Mouse (Mus musculus) midbrain, embryonic 16.5 days (tissue): ENCODE measurements around the gene Selenof. TPM values are rescaled to one million over a fixed set of nuclear protein-coding genes. Genes with fewer than 3 reads are reported as not detected.
A peak's percentile ranks its signal among the peaks of the same experiment; 100 is the strongest.

Source experiments
- ATAC-seq: fragments of 200-750 bp; cut with Nextera tagmentation; 2 replicates; pipeline ENCODE4 v1.8.0; 2017; ENCODE audit warnings: moderate TSS enrichment
- H3K27ac ChIP-seq: fragments of 300-500 bp; sonication (generic); 2 replicates; pipeline ENCODE4 v1.5.1; 2014; ENCODE audit warnings: mild to moderate bottlenecking, low read length, mixed read lengths
- H3K27me3 ChIP-seq: fragments of 300-500 bp; sonication (generic); 2 replicates; pipeline ENCODE4 v1.6.1; 2014; ENCODE audit warnings: low read depth, low read length, mixed read lengths; ENCODE audit not compliant: control insufficient read depth, insufficient read depth
- H3K36me3 ChIP-seq: fragments of 300-500 bp; sonication (generic); 2 replicates; pipeline ENCODE4 v1.6.1; 2014; ENCODE audit warnings: mild to moderate bottlenecking, low read length, moderate library complexity, mixed read lengths; ENCODE audit not compliant: control insufficient read depth, insufficient read depth
- H3K4me1 ChIP-seq: fragments of 300-500 bp; sonication (generic); 2 replicates; pipeline ENCODE4 v1.6.1; 2014; ENCODE audit warnings: mild to moderate bottlenecking, low read length, mixed read lengths; ENCODE audit not compliant: control insufficient read depth, insufficient read depth
- H3K4me2 ChIP-seq: fragments of 300-500 bp; sonication (generic); 2 replicates; pipeline ENCODE4 v1.6.1; 2014; ENCODE audit warnings: mild to moderate bottlenecking, low read length, mixed read lengths
- H3K4me3 ChIP-seq: fragments of 300-500 bp; sonication (generic); 2 replicates; pipeline ENCODE4 v1.5.1; 2014; ENCODE audit warnings: low read depth, mild to moderate bottlenecking, low read length, moderate library complexity, mixed read lengths
- H3K9ac ChIP-seq: fragments of 300-500 bp; sonication (generic); 2 replicates; pipeline ENCODE4 v1.6.1; 2014; ENCODE audit warnings: low read depth, low read length, mixed read lengths
- H3K9me3 ChIP-seq: fragments of 300-500 bp; sonication (generic); replicated peaks from 2 replicates; pipeline ENCODE4 v1.6.1; 2014; ENCODE audit warnings: mild to moderate bottlenecking, low read length, mixed read lengths; ENCODE audit not compliant: control insufficient read depth, poor library complexity, severe bottlenecking
- WGBS: fragments of 180-500 bp; shearing (Covaris S2); extraction: QIAGEN DNeasy Blood & Tissue Kit; methylation state at CpG from one replicate; pipeline ENCODE4 v1.1.7; 2014; 5-methylcytosine and 5-hydroxymethylcytosine counted together
- polyA plus RNA-seq: library from polyadenylated mRNA; unstranded; fragments of >200 nt; fragmentation: Nextera tagmentation; extraction: Ambion mirVana; gene quantifications from 2 replicates; pipeline ENCODE4 v1.2.1, GENCODE M21; 2015

The Selenof gene
- polyA plus RNA-seq, 1 experiment from 2014 or later = 552 TPM

GRCm38 (mm10) chr3:144584789-144585553 is 14.9 kb downstream of the Selenof start:
- 81% methylated on average over 6 of the region's 6 CpGs for whole genome bisulfite sequencing
- H3K36me3 ChIP-seq = peaks cover 7% of the 10 kb centered on the region
- H3K9me3 ChIP-seq = no peaks in the 10 kb centered on the region
- no peaks in the 10 kb centered on the region for H3K4me1 ChIP-seq
- no peaks in the 10 kb centered on the region for H3K27me3 ChIP-seq
- ATAC-seq = no peak
- H3K9ac ChIP-seq = no peak overlapping the region
- H3K4me3 ChIP-seq = no peak overlapping the region
- no peak overlapping the region for H3K4me2 ChIP-seq
- no peak overlapping the region for H3K27ac ChIP-seq

GRCm38 (mm10) chr3:144586731-144587130 is 16.6 kb downstream of the Selenof start:
- Histone ChIP-seq H3K4me2 (no peak overlapping the region), H3K36me3 (peaks cover 8% of the 10 kb centered on the region)

DNA sequence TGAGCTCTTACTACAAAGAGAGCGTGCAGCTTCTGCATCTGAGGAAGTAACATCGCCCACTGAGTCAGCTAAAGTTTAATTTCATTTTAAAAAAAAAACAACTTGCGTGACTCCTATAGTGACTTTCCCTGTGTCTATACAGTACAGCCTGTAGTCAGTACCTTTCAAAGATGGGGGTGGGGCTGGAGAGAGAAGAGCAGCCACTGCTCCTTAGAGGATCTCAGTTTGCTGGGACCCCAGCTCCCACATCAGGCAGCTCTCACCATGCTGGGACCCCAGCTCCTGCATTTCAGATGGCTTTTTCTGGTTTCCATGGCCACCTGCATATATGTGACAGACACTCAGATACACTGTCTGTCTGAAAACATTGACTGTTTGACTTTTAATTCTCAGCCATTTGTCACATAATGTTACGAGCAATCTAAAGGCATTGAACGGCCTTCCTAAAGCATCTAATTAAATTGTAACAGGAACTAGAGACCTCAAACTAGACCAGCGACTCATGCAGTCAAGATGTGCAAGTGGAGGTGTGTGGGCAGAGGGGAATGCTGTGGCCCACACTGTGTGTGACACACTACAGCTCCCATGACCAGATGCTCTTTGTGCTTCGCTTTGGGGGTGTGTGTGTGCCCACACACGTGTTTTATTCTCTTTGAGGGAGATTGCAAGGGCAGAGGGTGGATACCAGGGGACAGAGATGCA is 19.2 kb downstream of the Selenof start:
- no peak overlapping the region for H3K4me2 ChIP-seq
- no peak overlapping the region for H3K27ac ChIP-seq
- no peak overlapping the region for H3K4me3 ChIP-seq
- H3K9me3 ChIP-seq = no peaks in the 10 kb centered on the region
- ATAC-seq = no peak
- WGBS = 88% methylated on average over 8 of the region's 8 CpGs
- no peaks in the 10 kb centered on the region for H3K4me1 ChIP-seq
- peaks cover 6% of the 10 kb centered on the region; the same call in 1 of the 2 replicates for H3K36me3 ChIP-seq
- no peak overlapping the region for H3K9ac ChIP-seq
- H3K27me3 ChIP-seq = no peaks in the 10 kb centered on the region

More at GRCm38 (mm10) chr3:144586731-144587130, 16.6 kb downstream of the Selenof start:
- ATAC-seq = no peak
- H3K4me1 ChIP-seq = no peaks in the 10 kb centered on the region
- no peak overlapping the region for H3K27ac ChIP-seq
- no peak overlapping the region for H3K9ac ChIP-seq
- 89% methylated on average over 7 of the region's 7 CpGs for WGBS
- H3K4me3 ChIP-seq = no peak overlapping the region
- H3K9me3 ChIP-seq = no peaks in the 10 kb centered on the region
- no peaks in the 10 kb centered on the region for H3K27me3 ChIP-seq

DNA sequence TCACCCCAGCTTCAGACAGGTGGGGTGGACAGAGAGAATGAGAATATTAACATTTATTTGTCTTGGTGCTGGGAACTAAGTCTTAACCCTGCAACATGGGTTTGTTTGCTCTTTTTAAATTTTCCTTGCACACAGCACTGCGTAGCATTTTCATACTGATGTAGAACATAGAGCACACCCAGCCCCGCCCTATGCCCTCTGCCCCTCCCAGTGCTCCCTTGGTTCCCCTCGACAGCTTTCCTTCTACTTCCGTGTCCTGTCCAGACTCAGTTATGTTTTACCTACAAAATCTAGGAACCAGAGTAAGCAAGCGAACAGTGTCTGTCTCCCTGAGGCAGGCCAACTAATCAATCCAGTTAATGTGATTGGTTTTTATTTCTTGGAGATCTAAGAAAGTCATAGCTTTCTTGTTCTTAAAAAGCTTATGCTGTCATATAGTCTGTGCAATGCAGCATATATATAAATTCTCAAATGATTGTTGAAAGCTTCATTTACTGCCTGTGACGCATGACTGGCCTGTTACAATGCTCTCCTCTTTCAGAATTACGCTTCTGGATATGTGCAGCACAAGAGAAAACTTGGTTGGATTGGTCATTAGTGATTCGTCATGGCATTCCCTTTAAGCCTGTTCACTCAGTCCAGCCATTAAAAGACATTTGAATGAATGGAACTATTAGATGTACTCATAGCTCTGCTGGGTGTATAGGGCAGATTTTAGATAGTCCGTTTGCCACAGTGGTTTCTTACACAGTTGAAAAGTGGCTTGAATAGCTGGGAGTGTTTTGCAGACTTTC is 23.1 kb downstream of the Selenof start:
- H3K4me1 ChIP-seq = 0 out of 2 replicates have a peak, but pooled peaks cover 2% of the 10 kb centered on the region
- no peak overlapping the region for H3K4me2 ChIP-seq
- H3K4me3 ChIP-seq = no peak overlapping the region
- no peak for ATAC-seq
- H3K36me3 ChIP-seq = 0 out of 2 replicates have a peak, but pooled peaks cover 4% of the 10 kb centered on the region
- no peak overlapping the region for H3K9ac ChIP-seq
- H3K27me3 ChIP-seq = no peaks in the 10 kb centered on the region
- WGBS = 69% methylated on average over 9 of the region's 9 CpGs
- no peaks in the 10 kb centered on the region for H3K9me3 ChIP-seq
- no peak overlapping the region for H3K27ac ChIP-seq

GRCm38 (mm10) chr3:144597121-144597520 is 27.0 kb downstream of the Selenof start:
- Histone ChIP-seq H3K4me3 (no peak overlapping the region), H3K36me3 (0 out of 2 replicates have a peak, but pooled peaks cover 2% of the 10 kb centered on the region), H3K4me1 (0 out of 2 replicates have a peak, but pooled peaks cover 2% of the 10 kb centered on the region), H3K27ac (no peak overlapping the region), H3K9ac (no peak overlapping the region), H3K9me3 (no peaks in the 10 kb centered on the region), H3K27me3 (no peaks in the 10 kb centered on the region), H3K4me2 (no peak overlapping the region)
- no peak for ATAC-seq
- WGBS = 37% methylated on average over 4 of the region's 4 CpGs

DNA sequence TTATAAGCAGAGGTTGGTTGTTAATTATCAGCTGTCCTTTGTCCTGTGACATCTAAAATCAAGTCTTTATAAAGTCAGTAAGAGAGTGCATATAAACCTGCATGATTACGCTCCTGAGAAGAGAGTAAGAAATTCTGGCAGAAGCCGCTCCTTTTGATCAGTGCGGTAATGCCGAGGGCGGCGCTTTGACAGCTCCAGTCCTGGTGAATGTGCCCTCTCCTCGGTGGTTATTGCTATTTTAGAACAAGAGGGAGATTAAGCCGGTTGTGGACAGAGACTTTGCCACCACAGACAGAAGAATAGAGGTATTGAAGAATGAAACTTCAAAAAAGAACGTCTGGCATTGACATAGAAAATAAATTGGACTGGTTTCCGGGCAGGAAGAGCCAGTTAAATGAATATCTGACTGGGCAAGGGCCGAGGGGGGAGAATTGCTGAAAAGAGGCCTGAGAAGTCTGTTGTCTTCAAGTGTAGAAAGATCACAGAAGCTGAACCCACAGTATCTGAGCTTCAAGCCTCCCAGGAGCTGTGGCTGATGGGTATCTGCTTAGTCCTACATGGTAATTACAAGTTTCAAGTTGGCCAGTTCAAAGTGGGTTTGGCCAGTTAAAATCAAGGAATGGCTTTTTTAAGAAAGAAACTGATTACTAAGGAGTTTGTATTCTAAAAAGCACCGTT is 27.8 kb downstream of the Selenof start:
- 0 out of 2 replicates have a peak, but pooled peaks cover 2% of the 10 kb centered on the region for H3K4me1 ChIP-seq
- H3K4me3 ChIP-seq = no peak overlapping the region
- H3K27me3 ChIP-seq = no peaks in the 10 kb centered on the region
- H3K9ac ChIP-seq = no peak overlapping the region
- 0 out of 2 replicates have a peak, but pooled peaks cover 2% of the 10 kb centered on the region for H3K36me3 ChIP-seq
- no peak overlapping the region for H3K4me2 ChIP-seq
- no peak overlapping the region; the same call in 1 of the 2 replicates for H3K27ac ChIP-seq
- peak; percentile 62 for ATAC-seq
- no peaks in the 10 kb centered on the region for H3K9me3 ChIP-seq
- WGBS = 36% methylated on average over 12 of the region's 12 CpGs

DNA sequence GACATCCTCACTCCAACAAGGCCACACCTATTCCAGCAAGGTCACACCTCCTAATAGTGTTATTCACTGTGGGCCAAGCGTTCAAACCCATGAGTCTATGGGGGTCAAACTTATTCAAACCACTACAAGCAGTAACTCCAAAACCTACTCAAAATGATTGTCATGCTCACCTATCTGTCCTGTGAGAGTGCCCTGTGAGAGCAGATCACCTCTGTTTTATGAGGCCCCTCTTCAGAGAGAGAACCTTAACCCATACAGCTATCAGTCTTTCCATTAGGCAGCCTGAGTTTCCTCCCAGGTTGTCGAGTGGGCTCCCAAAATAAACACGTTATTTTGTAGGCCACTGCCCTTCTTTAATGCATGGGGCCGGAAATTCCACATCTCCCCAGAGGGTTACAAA is 32.3 kb downstream of the Selenof start:
- no peaks in the 10 kb centered on the region for H3K36me3 ChIP-seq
- no peaks in the 10 kb centered on the region for H3K9me3 ChIP-seq
- WGBS = 77% methylated on average over 4 of the region's 4 CpGs
- no peak overlapping the region for H3K4me3 ChIP-seq
- H3K27ac ChIP-seq = no peak overlapping the region
- no peak for ATAC-seq
- 0 out of 2 replicates have a peak, but pooled peaks cover 2% of the 10 kb centered on the region for H3K4me1 ChIP-seq
- H3K4me2 ChIP-seq = no peak overlapping the region
- H3K9ac ChIP-seq = no peak overlapping the region
- H3K27me3 ChIP-seq = no peaks in the 10 kb centered on the region

- no peak for ATAC-seq
- no peak overlapping the region for H3K4me2 ChIP-seq
- no peak overlapping the region for H3K9ac ChIP-seq
- 0 out of 2 replicates have a peak, but pooled peaks cover 2% of the 10 kb centered on the region for H3K4me1 ChIP-seq
- H3K27ac ChIP-seq = no peak overlapping the region
- H3K4me3 ChIP-seq = no peak overlapping the region
- no peaks in the 10 kb centered on the region for H3K27me3 ChIP-seq
- H3K36me3 ChIP-seq = no peaks in the 10 kb centered on the region
- WGBS = 81% methylated on average over 7 of the region's 7 CpGs
- no peaks in the 10 kb centered on the region for H3K9me3 ChIP-seq
Measured at GRCm38 (mm10) chr3:144602819-144603218, 32.7 kb downstream of the Selenof start.
